Mouse (Mus musculus) right cerebral cortex, postnatal 10 days (tissue): ENCODE measurements at regions not wholly inside any gene's neighbourhood (a gene's known extent, or its start where the extent isn't known, plus 50 kb on each side); places are given as distances from the start of the nearest gene placed in this dataset.

Source experiments
- DNase-seq, 2 experiments: peaks; one replicate each; pipeline ENCODE4 v3.0.0; 2021; ENCODE audit warnings: low spot score in 2 of 2

DNA sequence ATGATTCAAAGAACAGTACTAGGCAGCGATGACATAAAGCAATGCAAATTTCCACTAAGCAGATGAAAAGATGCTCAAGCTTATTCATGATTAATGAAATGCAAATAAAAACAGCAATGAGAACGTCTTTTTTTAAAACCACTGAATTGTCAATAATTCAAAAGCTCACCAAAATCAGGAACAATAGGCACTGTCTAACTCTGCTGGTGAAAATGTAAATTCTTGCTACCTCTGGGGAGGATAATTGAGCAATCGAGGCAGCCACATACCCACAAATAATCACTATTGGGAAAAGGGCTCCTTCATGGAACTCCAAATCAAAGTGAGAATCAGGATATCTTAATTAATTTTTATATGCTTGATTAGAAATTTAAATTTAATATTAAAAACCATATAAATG, 663.3 kb downstream of the Smarca1 start:
- no peak for DNase-seq

DNA sequence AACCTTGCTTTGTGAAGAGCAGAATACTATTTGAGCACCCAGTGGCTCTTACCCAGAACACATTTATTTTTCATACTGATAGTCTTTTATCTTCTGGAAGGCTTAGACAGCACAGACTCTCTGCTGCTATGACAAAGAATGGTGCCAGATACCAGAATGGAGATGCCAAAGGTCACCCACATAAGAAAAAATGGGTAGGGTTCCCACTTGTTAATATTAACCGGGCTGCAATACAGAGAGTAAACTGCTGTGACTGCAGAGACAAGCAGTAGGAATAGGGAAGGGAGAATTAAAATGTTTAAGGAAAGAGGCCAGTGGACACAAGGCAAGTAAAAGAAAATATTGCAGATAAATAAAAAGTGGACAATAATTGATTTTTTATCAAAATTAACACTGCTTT, 709.9 kb downstream of the Smarca1 start:
- DNase-seq: no peak

GRCm38 (mm10) chrX:47157742-47158141, 735.0 kb downstream of the Smarca1 start:
- DNase-seq: peak in 1 of 2 experiments; percentile 20

- DNase-seq: no peak
Measured at GRCm38 (mm10) chrX:47124140-47124928, 768.4 kb downstream of the Smarca1 start.
